Mouse (Mus musculus) kidney, embryonic 15.5 days (tissue): ENCODE measurements around the gene Cnih2. TPM values are rescaled to one million over a fixed set of nuclear protein-coding genes. Genes with fewer than 3 reads are reported as not detected.

ENCODE experiments used
- ATAC-seq: fragments of 200-750 bp; cut with Nextera tagmentation; replicated peaks from 2 replicates; pipeline ENCODE4 v1.8.0; 2017; ENCODE audit warnings: moderate TSS enrichment; ENCODE audit not compliant: low FRiP score
- H3K27ac ChIP-seq: fragments of 300-500 bp; sonication (generic); 2 replicates; pipeline ENCODE4 v1.5.1; 2015; ENCODE audit warnings: mild to moderate bottlenecking, inconsistent platforms
- H3K27me3 ChIP-seq: fragments of 300-500 bp; sonication (generic); 2 replicates; pipeline ENCODE4 v1.6.1; 2015; ENCODE audit warnings: inconsistent platforms
- H3K36me3 ChIP-seq: fragments of 300-500 bp; sonication (generic); 2 replicates; pipeline ENCODE4 v1.6.1; 2015; ENCODE audit warnings: inconsistent platforms
- H3K4me1 ChIP-seq: fragments of 300-500 bp; sonication (generic); 2 replicates; pipeline ENCODE4 v1.6.1; 2015; ENCODE audit warnings: inconsistent platforms
- H3K4me2 ChIP-seq: fragments of 300-500 bp; sonication (generic); 2 replicates; pipeline ENCODE4 v1.6.1; 2015; ENCODE audit warnings: moderate library complexity, mild to moderate bottlenecking, inconsistent platforms
- H3K4me3 ChIP-seq: fragments of 300-500 bp; sonication (generic); replicated peaks from 2 replicates; pipeline ENCODE4 v1.5.1; 2015; ENCODE audit warnings: mild to moderate bottlenecking, inconsistent platforms
- H3K9ac ChIP-seq: fragments of 300-500 bp; sonication (generic); 2 replicates; pipeline ENCODE4 v1.6.1; 2015; ENCODE audit warnings: mild to moderate bottlenecking, inconsistent platforms
- H3K9me3 ChIP-seq: fragments of 300-500 bp; sonication (generic); replicated peaks from 2 replicates; pipeline ENCODE4 v1.6.1; 2016; ENCODE audit warnings: inconsistent platforms
- WGBS: fragments of 180-500 bp; shearing (Covaris S2); methylation state at CpG from one replicate; pipeline ENCODE4 v1.1.7; 2015; ENCODE audit warnings: mixed read lengths; 5-methylcytosine and 5-hydroxymethylcytosine counted together
- polyA plus RNA-seq: library from polyadenylated mRNA; unstranded; fragments of >200 nt; fragmentation: Nextera tagmentation; extraction: Ambion mirVana; gene quantifications from 2 replicates; pipeline ENCODE4 v1.2.1, GENCODE M21; 2015

The Cnih2 gene
- polyA plus RNA-seq, 1 experiment from 2014 or later: 15.1 TPM

GRCm38 (mm10) chr19:5051031-5051430 lies 47.3 kb downstream of the Cnih2 start:
- 8% methylated on average over 17 of the region's 17 CpGs for WGBS
- H3K9me3 ChIP-seq: no peaks in the 10 kb centered on the region
- peak overlapping the region; percentile 37 for H3K4me3 ChIP-seq
- H3K4me2 ChIP-seq: peak overlapping the region; percentile 54
- H3K27me3 ChIP-seq: peaks cover 43% of the 10 kb centered on the region
- H3K27ac ChIP-seq: peak overlapping the region; percentile 62
- peaks cover 40% of the 10 kb centered on the region for H3K36me3 ChIP-seq
- ATAC-seq: peak; percentile 30; the same call in 1 of the 2 replicates
- H3K9ac ChIP-seq: peak overlapping the region; percentile 27
- peaks cover 32% of the 10 kb centered on the region for H3K4me1 ChIP-seq

GRCm38 (mm10) chr19:5050047-5050905 lies 48.0 kb downstream of the Cnih2 start, which contains the start of gene Rin1:
TSS of gene Rin1 (plus strand) at chr19:5050481.
- peak; percentile 54 for ATAC-seq
- H3K4me1 ChIP-seq: peaks cover 32% of the 10 kb centered on the region
- H3K4me3 ChIP-seq: peak within 1 kb of the TSS; percentile 37
- peaks cover 43% of the 10 kb centered on the region for H3K27me3 ChIP-seq
- H3K9me3 ChIP-seq: no peaks in the 10 kb centered on the region
- WGBS: 13% methylated on average over 14 of the region's 14 CpGs
- peak within 1 kb of the TSS; percentile 27 for H3K9ac ChIP-seq
- H3K4me2 ChIP-seq: peak within 1 kb of the TSS; percentile 54
- peaks cover 47% of the 10 kb centered on the region for H3K36me3 ChIP-seq
- H3K27ac ChIP-seq: peak within 1 kb of the TSS; percentile 62

DNA sequence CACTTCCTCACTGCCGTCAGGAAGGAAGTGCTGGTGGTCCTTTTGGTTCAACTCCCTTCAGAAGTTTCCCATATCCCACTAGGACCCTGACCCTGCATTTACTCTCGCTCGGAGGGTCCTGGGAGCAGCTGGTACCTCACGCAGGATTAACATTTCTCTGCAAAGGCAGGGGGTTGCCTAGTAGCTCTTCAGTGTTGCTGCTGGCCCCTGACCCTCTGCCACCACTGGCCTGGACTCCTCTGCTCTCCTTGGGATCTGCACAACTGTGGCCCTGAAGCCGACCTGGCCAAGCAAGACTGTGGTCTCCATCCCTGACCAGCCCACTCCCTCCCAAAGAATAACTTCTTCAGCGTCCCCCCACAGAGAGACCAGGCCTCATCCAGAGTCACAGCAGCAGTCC lies 49.0 kb downstream of the Cnih2 start:
- peaks cover 36% of the 10 kb centered on the region for H3K27me3 ChIP-seq
- H3K27ac ChIP-seq: no peak overlapping the region
- H3K9me3 ChIP-seq: no peaks in the 10 kb centered on the region
- WGBS: 84% methylated on average over 6 of the region's 6 CpGs
- H3K9ac ChIP-seq: no peak overlapping the region
- peaks cover 32% of the 10 kb centered on the region for H3K4me1 ChIP-seq
- no peak for ATAC-seq
- peaks cover 50% of the 10 kb centered on the region for H3K36me3 ChIP-seq
- no peak overlapping the region for H3K4me2 ChIP-seq
- no peak overlapping the region for H3K4me3 ChIP-seq

- 89% methylated on average over 14 of the region's 14 CpGs for WGBS
- peaks cover 32% of the 10 kb centered on the region for H3K4me1 ChIP-seq
- H3K4me3 ChIP-seq: no peak overlapping the region
- peaks cover 28% of the 10 kb centered on the region for H3K27me3 ChIP-seq
- H3K27ac ChIP-seq: no peak overlapping the region
- H3K9ac ChIP-seq: no peak overlapping the region
- H3K4me2 ChIP-seq: no peak overlapping the region
- ATAC-seq: no peak
- no peaks in the 10 kb centered on the region for H3K9me3 ChIP-seq
- peaks cover 59% of the 10 kb centered on the region for H3K36me3 ChIP-seq
These were observed 49.9 kb downstream of the Cnih2 start for GRCm38 (mm10) chr19:5048138-5049056.

DNA sequence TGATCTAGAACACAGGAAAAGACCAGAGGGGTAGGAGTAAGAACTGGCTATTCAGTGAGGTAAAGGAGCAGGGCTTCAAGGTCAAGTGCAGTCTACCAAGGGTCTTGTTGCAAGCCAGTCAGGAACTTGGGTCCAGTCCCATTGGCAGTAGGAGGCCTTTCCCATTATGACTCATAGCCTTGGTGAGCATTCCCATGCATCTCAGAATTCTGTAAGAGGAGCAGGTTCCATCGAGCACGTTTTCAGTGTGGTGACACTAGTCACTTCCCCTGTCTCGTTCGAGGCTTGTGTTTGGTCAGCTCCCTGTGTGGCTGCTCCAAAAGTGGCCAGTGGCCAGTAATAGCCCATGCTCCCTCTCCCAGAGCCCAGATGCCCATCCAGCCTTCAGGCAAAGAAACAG lies 52.8 kb downstream of the Cnih2 start:
- Histone ChIP-seq H3K27me3 (no peaks in the 10 kb centered on the region), H3K9ac (no peak overlapping the region), H3K4me2 (no peak overlapping the region), H3K36me3 (peaks cover 67% of the 10 kb centered on the region), H3K4me3 (no peak overlapping the region), H3K9me3 (no peaks in the 10 kb centered on the region), H3K27ac (no peak overlapping the region), H3K4me1 (peaks cover 22% of the 10 kb centered on the region)
- ATAC-seq: no peak
- WGBS: 82% methylated on average over 4 of the region's 4 CpGs

Other genes starting within 250 kb of the Cnih2 start
- 48.2 and 58.1 TPM in 2 replicates for gene Ctsf, start 243.4 kb downstream of the Cnih2 start, polyA plus RNA-seq
- gene Actn3, start 220.6 kb downstream of the Cnih2 start, polyA plus RNA-seq: 10.6 and 12.0 TPM in 2 replicates
- gene Zdhhc24, start 219.9 kb downstream of the Cnih2 start, polyA plus RNA-seq: 10.8 and 12.0 TPM in 2 replicates
- gene Bbs1, start 191.9 kb downstream of the Cnih2 start, polyA plus RNA-seq: 5.2 and 6.7 TPM in 2 replicates
- 96.4 and 108 TPM in 2 replicates for gene Dpp3, start 170.2 kb downstream of the Cnih2 start, polyA plus RNA-seq
- gene Peli3, start 155.4 kb downstream of the Cnih2 start, polyA plus RNA-seq: 2.9 and 3.0 TPM in 2 replicates
- gene Mrpl11, start 136.4 kb downstream of the Cnih2 start, polyA plus RNA-seq: 108 and 125 TPM in 2 replicates
- 0.18 TPM in 1 of 2 replicates, not detected in the other for gene Npas4, start 108.2 kb downstream of the Cnih2 start, polyA plus RNA-seq
- 6.0 and 7.0 TPM in 2 replicates for gene Slc29a2, start 74.7 kb downstream of the Cnih2 start, polyA plus RNA-seq
- 51.0 and 51.7 TPM in 2 replicates for gene B4gat1, start 59.7 kb downstream of the Cnih2 start, polyA plus RNA-seq
- gene AC124502.3, start 59.6 kb downstream of the Cnih2 start, polyA plus RNA-seq: 2.1 and 2.3 TPM in 2 replicates
- 44.0 and 51.6 TPM in 2 replicates for gene Brms1, start 57.2 kb downstream of the Cnih2 start, polyA plus RNA-seq
- 3.0 and 4.2 TPM in 2 replicates for gene Rin1, start 48.0 kb downstream of the Cnih2 start, polyA plus RNA-seq
- gene Cd248, start 30.4 kb downstream of the Cnih2 start, polyA plus RNA-seq: 50.3 and 74.1 TPM in 2 replicates
- gene Tmem151a, start 13.0 kb downstream of the Cnih2 start, polyA plus RNA-seq: 1.3 and 1.8 TPM in 2 replicates
- gene Yif1a, start 10.0 kb downstream of the Cnih2 start, polyA plus RNA-seq: 99.8 and 101 TPM in 2 replicates
- 268 and 290 TPM in 2 replicates for gene Rab1b, start 8.6 kb upstream of the Cnih2 start, polyA plus RNA-seq
- gene Klc2, start 20.0 kb upstream of the Cnih2 start, polyA plus RNA-seq: 27.5 and 27.8 TPM in 2 replicates
- 23.2 and 25.0 TPM in 2 replicates for gene Pacs1, start 174.6 kb upstream of the Cnih2 start, polyA plus RNA-seq
- 351 and 362 TPM in 2 replicates for gene Sf3b2, start 196.9 kb upstream of the Cnih2 start, polyA plus RNA-seq
- 3.8 and 3.9 TPM in 2 replicates for gene Gal3st3, start 199.8 kb upstream of the Cnih2 start, polyA plus RNA-seq
- not detected in 2 replicates for gene Catsper1, start 237.2 kb upstream of the Cnih2 start, polyA plus RNA-seq